Mouse (Mus musculus): ENCODE measurements around the gene Rai14. TPM values are rescaled to one million over a fixed set of nuclear protein-coding genes. Genes with fewer than 3 reads are reported as not detected.
A peak's percentile ranks its signal among the peaks of the same experiment; 100 is the strongest.

The Rai14 gene
- polyA plus RNA-seq, 1 experiment from 2014 or later = 55.3 TPM

DNA sequence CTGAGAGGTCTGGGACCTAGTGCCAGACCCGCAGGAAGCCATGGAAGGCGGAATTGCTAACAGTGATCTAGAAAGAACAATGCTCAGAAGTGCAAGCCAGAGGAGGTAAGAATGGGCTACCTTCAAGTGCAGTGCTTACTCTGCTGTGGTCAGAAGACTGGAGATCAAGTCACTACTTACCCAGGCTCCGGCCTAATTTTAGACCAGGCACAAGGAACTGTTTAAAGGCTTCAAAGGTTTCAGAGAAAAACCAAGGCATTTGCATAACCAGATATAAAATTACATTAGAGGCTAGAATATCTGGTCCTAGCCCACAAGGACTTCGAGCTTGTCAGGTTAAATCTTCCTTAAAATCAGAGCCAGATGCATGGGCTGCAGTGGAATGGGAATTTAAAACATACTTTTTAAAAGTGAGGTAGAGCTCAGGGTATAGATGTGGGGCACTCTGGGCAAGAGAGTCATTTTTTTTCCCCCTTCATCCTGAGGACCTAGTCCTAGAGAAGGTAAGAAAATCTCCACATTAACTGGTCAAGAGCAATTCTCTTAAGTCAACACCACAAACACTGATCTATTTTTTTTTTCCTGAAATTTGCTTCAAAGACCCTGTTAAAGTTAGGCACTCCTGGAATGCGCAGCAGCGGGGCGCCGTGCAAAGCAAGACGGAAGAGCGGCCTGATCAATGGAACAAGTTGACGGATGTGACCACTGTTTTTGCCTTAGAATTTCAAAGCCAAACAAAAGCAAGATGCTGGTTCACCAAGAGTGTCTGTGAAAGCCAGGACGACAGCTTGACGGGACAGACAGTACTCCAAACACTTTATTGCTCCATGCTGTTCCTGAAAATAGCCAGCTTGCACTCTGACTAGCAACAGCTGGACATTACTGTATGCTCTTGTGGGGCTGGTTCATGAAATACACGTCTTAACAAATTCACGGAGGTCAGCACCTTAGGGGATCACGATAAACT, 115.9 kb downstream of the Rai14 start:
- no peak for TF ChIP-seq CTCF (IDR thresholded peaks at IDR 0.05)
- ChIA-PET CTCF (interaction anchor here (1.2 to 2.1 kb wide), 2 partner anchors 13 to 15 kb away, joined by 3 to 5 read pairs; no protein-coding TSS in a partner anchor), POLR2A (no interaction called here)
- H3K27me3 ChIP-seq = no peaks in the 10 kb centered on the region
- DNase-seq (ENCODE audit: low read depth, low spot score) (no peak), ATAC-seq (no peak)
- in situ Hi-C loops (cut with MboI; ENCODE audit: low pct_unique_long_range_greater_than_20kb) = no loop called here

DNA sequence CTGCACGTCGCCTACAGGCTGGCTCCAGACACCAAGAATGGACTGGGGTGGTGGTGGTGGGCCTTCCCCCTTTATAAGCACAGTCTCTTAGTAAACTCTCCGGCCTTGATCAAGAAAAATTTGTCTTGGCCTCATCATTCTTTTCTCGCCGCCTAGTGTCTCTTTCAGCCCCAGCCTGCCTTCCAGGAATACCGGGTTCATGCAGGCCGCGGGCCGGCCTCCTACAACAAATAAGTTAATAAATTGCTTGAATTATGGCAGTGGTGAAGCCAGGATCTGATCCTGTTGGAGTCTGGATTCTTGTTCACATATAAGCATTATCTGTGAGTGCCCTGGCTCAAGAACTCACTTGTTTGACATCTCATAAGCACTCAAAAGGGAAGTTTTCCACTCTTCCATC, 117.6 kb downstream of the Rai14 start:
- ChIA-PET POLR2A (interaction anchor here (0.7 kb wide), 1 partner anchor 51 kb away, joined by 4 read pairs; no protein-coding TSS in a partner anchor), CTCF (no interaction called here)
- H3K27me3 ChIP-seq = no peaks in the 10 kb centered on the region
- ATAC-seq = no peak
- DNase-seq (ENCODE audit: low read depth, low spot score) = no peak
- in situ Hi-C loops (cut with MboI; ENCODE audit: low pct_unique_long_range_greater_than_20kb) = no loop called here
- no peak for TF ChIP-seq CTCF (IDR thresholded peaks at IDR 0.05)

DNA sequence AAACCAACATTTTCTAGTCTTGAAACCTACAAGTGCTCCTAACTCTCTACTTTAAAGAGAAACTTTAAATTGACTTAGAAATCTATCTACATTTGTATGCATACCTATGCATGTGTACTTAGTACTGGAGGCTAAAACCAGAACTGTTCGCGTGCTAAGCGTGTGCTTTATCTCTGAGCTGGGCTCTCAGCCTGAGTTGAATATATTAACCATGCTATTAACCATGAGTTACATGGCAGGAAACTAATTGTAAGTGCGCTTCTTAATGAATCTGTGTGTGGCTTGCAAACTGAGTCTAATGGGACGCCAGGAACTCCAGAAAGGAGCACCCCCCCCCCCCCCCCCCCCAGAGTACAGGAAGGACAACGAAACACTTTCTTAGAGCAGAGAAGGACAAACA, 119.0 kb downstream of the Rai14 start:
- POLR2A ChIA-PET = interaction anchor here (0.6 kb wide), 1 partner anchor 53 kb away, joined by 3 read pairs; no protein-coding TSS in a partner anchor
- TF ChIP-seq CTCF (IDR thresholded peaks at IDR 0.05) = no peak
- no peak for ATAC-seq
- CTCF ChIA-PET = interaction anchor here (0.9 kb wide), 1 partner anchor 9 kb away, joined by 3 read pairs; no protein-coding TSS in a partner anchor
- in situ Hi-C loops (cut with MboI; ENCODE audit: low pct_unique_long_range_greater_than_20kb) = no loop called here
- no peaks in the 10 kb centered on the region for H3K27me3 ChIP-seq
- DNase-seq (ENCODE audit: low read depth, low spot score) = no peak

DNA sequence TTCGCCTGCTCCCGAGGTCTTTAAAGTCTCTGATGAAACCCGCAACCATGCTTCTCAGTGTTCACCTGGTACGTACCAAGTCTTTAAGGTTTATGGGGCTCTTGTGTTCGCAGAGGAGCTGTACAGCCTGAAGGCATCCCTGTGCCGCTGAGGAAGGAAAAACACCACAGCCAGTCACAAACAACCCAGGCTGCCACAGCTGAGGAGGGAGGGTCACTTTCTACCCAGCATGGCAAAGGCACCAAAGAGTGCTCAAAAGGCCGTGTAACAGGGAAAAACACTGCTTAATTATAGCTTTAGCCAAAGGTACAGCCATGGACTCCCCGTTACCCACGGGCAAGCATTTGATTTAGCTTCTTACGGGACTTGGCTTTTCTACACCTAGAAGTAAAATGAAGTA, 119.5 kb downstream of the Rai14 start:
- POLR2A ChIA-PET = interaction anchor here (0.6 to 0.7 kb wide), 2 partner anchors 53 to 54 kb away, joined by 3 to 4 read pairs; no protein-coding TSS in a partner anchor
- in situ Hi-C loops (cut with MboI; ENCODE audit: low pct_unique_long_range_greater_than_20kb) = no loop called here
- ATAC-seq (no peak), DNase-seq (ENCODE audit: low read depth, low spot score) (no peak)
- no peaks in the 10 kb centered on the region for H3K27me3 ChIP-seq
- no peak for TF ChIP-seq CTCF (IDR thresholded peaks at IDR 0.05)
- CTCF ChIA-PET = interaction anchor here (0.9 kb wide), 1 partner anchor 8 kb away, joined by 3 read pairs; no protein-coding TSS in a partner anchor

DNA sequence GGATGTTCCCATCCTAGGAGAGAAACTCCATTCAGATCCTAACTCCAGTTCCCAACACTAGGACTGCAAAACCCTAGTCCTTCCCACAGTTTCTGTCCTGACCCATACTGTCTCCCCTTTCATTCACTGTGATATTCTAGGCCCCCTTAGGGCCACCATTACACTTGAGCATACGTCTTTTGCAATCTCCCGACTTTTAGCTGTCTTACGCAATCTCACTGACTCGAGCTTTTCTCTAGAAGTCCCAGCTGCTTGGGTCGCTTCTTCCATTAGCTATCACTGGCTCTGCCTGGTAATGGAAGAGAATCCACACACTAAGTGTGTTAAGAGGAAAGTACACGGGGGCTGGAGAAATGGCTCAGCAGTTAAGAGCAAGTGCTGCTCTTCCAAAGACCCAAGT, 121.3 kb downstream of the Rai14 start:
- ATAC-seq (no peak), DNase-seq (ENCODE audit: low read depth, low spot score) (no peak)
- CTCF ChIA-PET = no interaction called here
- no peaks in the 10 kb centered on the region for H3K27me3 ChIP-seq
- in situ Hi-C loops (cut with MboI; ENCODE audit: low pct_unique_long_range_greater_than_20kb) = no loop called here
- TF ChIP-seq CTCF (IDR thresholded peaks at IDR 0.05) = no peak
- POLR2A ChIA-PET = no interaction called here

- no peak for ATAC-seq
- peak; percentile 56 for TF ChIP-seq CTCF (IDR thresholded peaks at IDR 0.05)
- CTCF ChIA-PET = interaction anchor here (0.8 to 1.5 kb wide), 3 partner anchors 9 to 84 kb away, joined by 3 to 4 read pairs (median 4); no protein-coding TSS in a partner anchor
- in situ Hi-C loops (cut with MboI; ENCODE audit: low pct_unique_long_range_greater_than_20kb) = no loop called here
- no peak for DNase-seq (ENCODE audit: low read depth, low spot score)
- POLR2A ChIA-PET = interaction anchor here (1.0 kb wide), 1 partner anchor 14 kb away, joined by 3 read pairs; no protein-coding TSS in a partner anchor
- H3K27me3 ChIP-seq = no peaks in the 10 kb centered on the region
Observed at GRCm38 (mm10) chr15:10586565-10586964, 127.9 kb downstream of the Rai14 start.

GRCm38 (mm10) chr15:10584359-10585187, 129.9 kb downstream of the Rai14 start:
- no peak for DNase-seq (ENCODE audit: low read depth, low spot score)
- no peaks in the 10 kb centered on the region for H3K27me3 ChIP-seq
- no peak for ATAC-seq
- TF ChIP-seq CTCF (IDR thresholded peaks at IDR 0.05) = no peak
- POLR2A ChIA-PET = no interaction called here
- in situ Hi-C loops (cut with MboI; ENCODE audit: low pct_unique_long_range_greater_than_20kb) = no loop called here
- CTCF ChIA-PET = interaction anchor here (1.2 to 1.5 kb wide), 2 partner anchors 19 to 27 kb away, joined by 3 read pairs; no protein-coding TSS in a partner anchor

DNA sequence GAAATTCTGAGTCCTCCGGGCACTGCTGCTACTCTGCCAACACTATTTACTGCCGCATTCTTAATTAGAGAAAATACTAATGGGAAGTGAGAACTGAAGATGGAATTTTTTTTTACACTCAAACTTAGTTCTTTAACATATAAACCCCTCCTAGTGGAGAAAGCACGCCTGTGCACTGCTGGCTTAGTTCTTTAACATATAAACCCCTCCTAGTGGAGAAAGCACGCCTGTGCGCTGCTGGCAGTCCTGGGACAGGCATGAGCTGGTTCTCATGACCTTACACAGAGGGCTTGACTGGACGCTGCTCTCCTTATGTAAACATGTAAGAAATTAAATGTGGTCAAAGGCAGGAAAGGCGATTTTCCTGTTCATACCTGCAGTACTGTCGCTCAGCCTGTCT, 131.0 kb downstream of the Rai14 start:
- in situ Hi-C loops (cut with MboI; ENCODE audit: low pct_unique_long_range_greater_than_20kb) = no loop called here
- POLR2A ChIA-PET = no interaction called here
- H3K27me3 ChIP-seq = no peaks in the 10 kb centered on the region

DNA sequence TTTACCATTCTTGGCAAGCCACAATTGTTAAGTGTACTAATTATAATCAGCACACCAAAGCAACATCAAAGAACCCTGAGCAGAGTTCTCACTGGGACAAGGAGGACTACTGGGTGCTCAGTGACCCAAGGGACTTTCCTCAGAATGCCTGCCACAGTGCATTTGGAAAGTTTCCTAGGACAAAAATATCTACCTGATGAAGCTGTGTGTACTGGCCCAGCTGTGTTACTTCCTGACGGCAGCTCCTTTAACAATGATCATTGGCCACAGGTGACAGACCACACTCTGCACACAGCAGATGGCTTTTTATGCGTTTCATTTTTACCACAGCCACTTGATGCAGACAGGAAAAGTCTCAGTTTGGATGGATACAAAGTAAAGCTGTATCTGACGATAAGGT, 135.3 kb downstream of the Rai14 start:
- DNase-seq (ENCODE audit: low read depth, low spot score) = no peak
- TF ChIP-seq CTCF (IDR thresholded peaks at IDR 0.05) = no peak
- ChIA-PET POLR2A (no interaction called here), CTCF (interaction anchor here (1.3 kb wide), 1 partner anchor 10 kb away, joined by 3 read pairs; no protein-coding TSS in a partner anchor)
- no peak for ATAC-seq
- in situ Hi-C loops (cut with MboI; ENCODE audit: low pct_unique_long_range_greater_than_20kb) = loop anchor here (10.0 kb wide), 1 partner anchor 74 kb away; no protein-coding TSS in a partner anchor
- H3K27me3 ChIP-seq = no peaks in the 10 kb centered on the region

More for the DNA sequence above, 131.0 kb downstream of the Rai14 start:
- ATAC-seq (peak; percentile 90), DNase-seq (ENCODE audit: low read depth, low spot score) (no peak)
- TF ChIP-seq CTCF (IDR thresholded peaks at IDR 0.05) = peak; percentile 89
- CTCF ChIA-PET = interaction anchor here (1.1 kb wide), 1 partner anchor 15 kb away, joined by 3 read pairs; no protein-coding TSS in a partner anchor

DNA sequence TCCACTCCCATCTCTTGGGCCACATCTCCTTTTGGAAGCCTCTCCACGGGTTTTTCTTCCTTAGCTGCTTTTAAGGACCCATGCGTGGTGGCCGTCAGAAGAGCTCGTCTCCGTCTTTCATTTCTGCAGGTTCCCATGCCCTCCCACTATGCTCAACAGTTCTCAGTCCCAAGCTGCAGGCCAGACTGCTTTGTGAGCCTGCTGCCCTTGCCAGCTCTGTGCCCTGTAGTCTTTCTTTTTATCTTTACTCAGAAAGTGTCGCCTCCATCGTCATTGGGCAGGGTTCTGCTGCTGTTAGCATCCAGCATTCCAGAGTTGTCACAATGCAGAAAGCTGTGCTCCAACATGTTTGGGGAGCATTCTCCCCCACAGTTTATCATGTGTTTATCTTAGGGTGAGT, 147.9 kb downstream of the Rai14 start:
- CTCF ChIA-PET = interaction anchor here (0.6 to 1.6 kb wide), 3 partner anchors 8 to 38 kb away, joined by 3 to 5 read pairs (median 3); no protein-coding TSS in a partner anchor
- no peak for DNase-seq (ENCODE audit: low read depth, low spot score)
- H3K27me3 ChIP-seq = no peaks in the 10 kb centered on the region
- no peak for ATAC-seq
- no peak for TF ChIP-seq CTCF (IDR thresholded peaks at IDR 0.05)
- POLR2A ChIA-PET = interaction anchor here (0.5 kb wide), 1 partner anchor 56 kb away, joined by 4 read pairs; no protein-coding TSS in a partner anchor
- in situ Hi-C loops (cut with MboI; ENCODE audit: low pct_unique_long_range_greater_than_20kb) = no loop called here

Data from Patski (cell line).